Mouse (Mus musculus) neutrophil, adult 5-6 weeks (primary cell): ENCODE measurements around the gene Prr18. TPM values are rescaled to one million over a fixed set of nuclear protein-coding genes. Genes with fewer than 3 reads are reported as not detected.
A peak's percentile ranks its signal among the peaks of the same experiment; 100 is the strongest.
"Not testable (repeated sequence)": the region's sequence is repeated elsewhere in the genome, so short reads cannot be mapped to it uniquely, and the experiment has no call there.

ENCODE experiments used
- ATAC-seq: fragments of 151-379, 151-347 bp; 2 replicates; pipeline ENCODE4 v1.8.0; 2017; ENCODE audit warnings: mild to moderate bottlenecking, moderate TSS enrichment; ENCODE audit not compliant: insufficient number of reproducible peaks, poor library complexity, low FRiP score, severe bottlenecking; ENCODE audit errors: extremely low read depth
- total RNA-seq: library from RNA; stranded (forward); fragments of 200-1000 nt; gene quantifications from 2 replicates; pipeline ENCODE4 v1.2.3, GENCODE M21; 2017

The Prr18 gene
- 0.98 and 1.5 TPM in 2 replicates for total RNA-seq

- ATAC-seq: not testable (repeated sequence)
These were observed at the start of gene Prr18 for GRCm38 (mm10) chr17:8337159-8337558. Gene Prr18, plus strand, starts transcription at chr17:8337459.

DNA sequence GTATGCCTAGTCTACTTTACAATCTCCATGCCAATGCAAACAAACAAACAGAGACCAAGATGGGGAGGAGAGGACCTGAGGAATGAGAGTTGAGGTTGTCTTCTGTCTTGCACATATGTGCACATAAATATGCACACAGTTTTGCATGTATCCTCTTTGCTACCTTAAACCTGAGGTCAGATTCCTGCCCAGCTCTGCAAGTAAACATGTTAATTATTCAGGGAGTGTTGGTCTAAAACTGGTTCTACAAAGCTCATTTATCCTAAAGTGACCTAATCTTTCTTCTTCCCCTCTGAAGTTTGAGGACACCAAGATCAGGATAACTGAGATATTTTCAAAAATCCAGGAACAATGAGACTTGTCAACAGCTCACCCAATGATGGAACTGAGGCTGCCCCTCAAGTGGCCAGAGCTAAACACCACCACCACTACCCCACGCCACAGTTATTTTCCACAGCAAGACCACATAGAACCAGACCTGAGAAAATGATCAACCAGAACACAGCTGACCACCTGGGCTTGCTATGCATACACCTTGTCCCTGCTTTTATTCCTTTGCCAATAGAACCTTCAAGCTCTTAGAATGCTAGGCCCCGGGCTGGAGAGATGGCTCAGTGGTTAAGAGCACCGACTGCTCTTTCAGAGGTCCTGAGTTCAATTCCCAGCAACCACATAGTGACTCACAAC is 47.1 kb upstream of the Prr18 start:
- no peak for ATAC-seq

- ATAC-seq: no peak
These were observed 46.5 kb upstream of the Prr18 start for GRCm38 (mm10) chr17:8290736-8291135.

DNA sequence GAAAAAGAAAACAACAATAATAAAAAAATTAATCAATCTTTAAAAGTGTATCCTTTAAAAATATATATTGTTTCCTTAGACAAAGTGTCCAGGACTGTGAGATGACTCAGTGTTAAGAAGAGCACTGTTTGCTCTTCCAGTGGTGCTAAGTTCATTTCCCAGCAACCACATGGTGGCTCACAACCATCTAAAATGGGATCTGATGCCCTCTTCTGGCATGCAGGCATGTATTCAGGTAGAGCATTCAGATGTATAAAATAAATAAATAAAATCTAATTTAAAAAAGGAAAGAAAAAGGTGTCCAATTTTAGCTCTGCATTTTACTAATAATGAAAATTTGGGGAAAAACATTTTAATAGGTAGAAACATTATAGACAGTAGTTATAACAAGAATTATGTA is 41.4 kb upstream of the Prr18 start:
- no peak for ATAC-seq

GRCm38 (mm10) chr17:8296313-8296844 is 40.9 kb upstream of the Prr18 start:
- ATAC-seq: no peak

DNA sequence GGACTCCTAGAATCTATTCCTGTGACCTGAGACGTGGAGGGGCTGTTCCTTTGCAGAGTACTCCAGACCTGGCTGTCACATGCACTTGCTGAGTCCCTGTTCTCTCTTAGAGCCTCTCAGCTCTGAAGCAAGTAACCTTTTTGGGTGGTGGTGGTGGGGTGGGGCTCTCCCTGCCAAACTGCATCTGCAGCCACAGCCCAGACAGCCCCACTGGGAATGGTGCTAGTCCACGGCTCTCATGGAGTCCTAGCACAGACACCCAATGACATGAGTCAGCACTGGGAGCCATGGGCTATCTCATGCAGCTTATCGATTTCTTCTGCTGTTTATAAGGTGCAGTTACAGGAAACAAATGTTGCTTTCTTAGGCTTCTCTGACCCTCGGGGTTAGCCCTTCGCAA is 39.5 kb upstream of the Prr18 start:
- no peak for ATAC-seq

DNA sequence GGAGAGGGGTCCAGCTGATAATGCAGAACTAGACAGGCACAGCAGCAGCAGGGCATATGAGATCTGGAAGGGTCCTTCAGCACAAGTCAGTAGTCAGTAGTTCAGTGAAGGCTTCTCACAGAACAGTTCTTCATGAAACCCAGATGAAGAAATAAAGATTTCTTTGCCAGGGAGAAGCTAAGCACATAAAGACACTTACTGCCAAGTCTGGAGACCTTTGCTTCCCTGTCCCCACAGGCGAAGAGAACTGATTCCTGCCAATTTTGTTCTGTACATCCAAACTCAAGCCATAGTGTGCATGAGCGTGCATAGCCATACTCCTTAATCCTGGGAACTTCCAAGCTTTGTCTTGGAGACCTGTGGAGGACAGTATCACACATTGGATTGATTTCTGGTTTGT is 39.0 kb upstream of the Prr18 start:
- ATAC-seq: no peak

GRCm38 (mm10) chr17:8299524-8299923 is 37.7 kb upstream of the Prr18 start:
- no peak for ATAC-seq

DNA sequence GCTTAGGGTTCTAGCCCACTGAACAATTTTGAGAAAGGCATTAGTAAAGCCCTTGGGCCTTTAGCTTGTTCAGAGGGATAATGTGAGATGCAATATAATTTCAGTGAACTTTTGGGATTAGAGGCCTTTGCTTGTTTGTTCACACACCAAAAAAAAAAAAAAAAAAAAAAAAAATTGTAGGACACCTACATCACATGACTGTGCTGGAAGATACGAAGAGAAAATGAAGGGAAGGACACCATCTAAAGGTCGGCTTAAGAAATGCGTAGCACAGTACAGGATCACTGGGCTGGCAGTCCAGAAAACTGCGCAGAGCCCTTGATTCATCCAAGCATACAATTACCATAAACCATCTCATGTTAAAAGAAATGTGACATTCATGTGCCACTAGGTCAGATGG is 35.7 kb upstream of the Prr18 start:
- no peak for ATAC-seq

- no peak for ATAC-seq
These were observed 34.4 kb upstream of the Prr18 start for GRCm38 (mm10) chr17:8302772-8303438.

- ATAC-seq: no peak
These were observed 33.6 kb upstream of the Prr18 start for GRCm38 (mm10) chr17:8303671-8304070.

DNA sequence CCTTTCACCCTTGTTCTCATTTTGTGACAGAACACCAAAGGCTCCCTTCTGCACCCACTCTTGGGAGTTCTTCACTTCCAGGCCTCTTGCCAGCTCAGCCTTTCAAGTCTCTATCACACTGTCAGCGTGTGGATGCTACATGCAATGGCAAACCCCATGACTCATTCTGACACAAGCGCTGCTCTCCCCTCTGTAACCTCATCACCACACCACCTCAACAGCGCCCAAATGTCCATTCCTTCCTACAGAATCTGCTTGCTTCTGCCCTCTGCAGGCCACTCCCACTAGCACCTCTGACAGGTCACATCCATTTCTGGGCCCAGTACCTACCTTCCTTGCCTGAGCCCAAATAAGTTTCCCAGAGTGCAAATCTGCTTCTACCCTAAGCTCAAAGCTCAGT is 31.5 kb upstream of the Prr18 start:
- no peak for ATAC-seq

DNA sequence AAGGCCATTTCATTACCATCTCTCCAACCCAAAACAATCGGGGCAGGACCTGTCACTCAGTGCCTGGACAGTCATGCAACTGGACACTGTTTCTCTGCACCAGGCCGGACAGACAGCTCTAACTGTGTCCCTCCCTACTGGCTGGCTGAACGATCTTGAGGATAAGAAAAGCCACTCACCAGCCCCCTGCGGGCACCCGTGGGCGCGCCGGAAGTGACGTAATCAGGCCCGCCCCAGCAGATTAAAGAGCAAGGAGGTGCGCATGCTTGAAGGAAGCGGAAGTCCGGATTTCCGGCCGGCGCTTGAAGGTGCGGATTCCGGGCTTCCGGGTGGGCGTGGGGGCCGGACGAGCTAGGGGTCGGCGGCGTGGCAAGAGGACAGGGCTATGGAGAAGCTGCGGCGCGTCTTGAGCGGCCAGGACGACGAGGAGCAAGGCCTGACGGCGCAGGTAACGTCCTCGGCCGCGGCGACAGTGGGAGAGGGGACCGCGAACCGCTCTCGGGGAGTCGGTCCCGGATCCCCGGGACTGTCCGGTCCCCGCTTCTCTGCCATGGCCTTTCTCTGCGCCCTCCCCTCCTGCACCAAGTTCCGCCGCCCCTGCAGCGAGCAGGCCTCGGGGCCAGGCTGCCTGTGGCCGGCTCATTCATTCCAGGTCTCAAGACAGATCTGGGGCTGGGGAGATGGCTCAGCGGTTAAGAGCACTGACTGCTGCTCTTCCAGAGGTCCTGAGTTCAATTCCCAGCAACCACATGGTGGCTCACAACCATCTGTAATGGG is 26.2 kb upstream of the Prr18 start, which contains the start of gene Sft2d1:
TSS of gene Sft2d1 (plus strand) at position 265 of the 777 bp plus-strand sequence.
- peak; percentile 86 for ATAC-seq

GRCm38 (mm10) chr17:8311751-8312150 is 25.5 kb upstream of the Prr18 start:
- no peak for ATAC-seq

DNA sequence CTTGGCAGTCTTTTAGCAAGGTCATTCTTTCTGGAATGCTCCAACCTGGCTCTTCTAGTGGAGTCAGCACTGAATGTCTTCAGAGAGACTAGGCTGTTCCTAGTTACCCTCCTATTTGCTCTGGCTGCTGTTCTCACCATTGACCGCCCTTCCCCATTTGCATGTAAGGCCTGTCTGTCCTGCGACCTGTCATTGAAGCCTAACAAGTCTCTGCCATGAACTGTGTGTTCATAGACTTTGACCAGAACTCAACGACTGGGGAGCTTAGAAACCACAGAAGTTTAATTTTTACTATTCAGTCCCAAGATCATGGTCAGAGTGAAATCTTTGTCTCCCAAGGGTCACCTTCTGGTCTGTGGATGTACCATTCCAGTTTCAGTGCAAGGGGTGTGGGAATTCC is 23.3 kb upstream of the Prr18 start:
- ATAC-seq: no peak

- peak; percentile 43; the same call in 1 of the 2 replicates for ATAC-seq
These were observed 21.0 kb upstream of the Prr18 start for GRCm38 (mm10) chr17:8316251-8316650.

DNA sequence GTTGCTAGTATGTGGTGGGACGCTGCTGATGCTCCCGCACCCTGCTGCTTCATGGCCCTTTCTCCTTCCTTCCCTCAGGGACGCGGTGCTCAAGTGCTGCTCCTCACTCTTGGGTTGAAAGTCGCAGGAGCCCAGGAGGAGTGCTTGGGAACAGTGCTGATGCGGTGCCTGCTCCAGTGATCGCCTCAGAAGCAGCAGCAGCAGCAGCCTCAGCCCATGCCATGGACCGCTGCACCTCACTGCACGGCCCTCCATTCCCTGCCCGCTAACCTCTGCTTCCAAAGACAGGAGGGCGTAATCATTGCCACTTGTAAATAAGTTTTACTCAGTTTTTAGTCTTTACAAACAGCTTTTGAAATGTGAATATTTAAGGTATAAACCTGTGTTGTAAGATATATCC is 10.4 kb upstream of the Prr18 start:
- ATAC-seq: not testable (repeated sequence)

- ATAC-seq: no peak
These were observed 8.6 kb upstream of the Prr18 start for GRCm38 (mm10) chr17:8328511-8329174.

- no peak for ATAC-seq
These were observed 6.7 kb upstream of the Prr18 start for GRCm38 (mm10) chr17:8330602-8331001.
